Mouse (Mus musculus): ENCODE measurements around the gene Fat1.

Fat1 gene

GRCm38 (mm10) chr8:44934850-44935497 lies at the start of gene Fat1:
TSS of gene Fat1 (plus strand) at chr8:44935447.
- in situ Hi-C loops (cut with MboI; ENCODE audit: low sequenced_read_pairs) = no loop called here

GRCm38 (mm10) chr8:44894626-44895025 lies 40.6 kb upstream of the Fat1 start:
- in situ Hi-C loops (cut with MboI; ENCODE audit: low sequenced_read_pairs) = no loop called here

DNA sequence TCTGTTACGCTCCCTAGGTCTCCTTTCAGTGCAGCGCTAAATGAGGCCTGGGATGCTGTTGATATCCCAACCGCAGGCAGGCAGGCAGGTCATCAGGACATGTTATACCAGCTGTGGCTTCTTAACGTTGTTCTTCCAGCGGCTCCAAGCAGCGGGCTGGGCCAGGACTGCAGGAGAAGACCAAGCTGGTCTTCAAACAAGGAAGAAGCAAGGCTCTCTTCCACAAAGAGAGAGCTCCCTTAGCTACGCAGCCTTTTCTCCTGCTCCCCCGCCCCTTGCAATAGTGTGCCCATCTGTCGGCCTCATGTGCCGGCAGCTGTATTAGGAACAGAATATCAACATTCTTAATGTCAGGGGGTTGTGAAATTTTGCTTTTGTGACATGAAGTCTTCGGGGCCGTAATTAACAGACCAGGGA lies 35.7 kb upstream of the Fat1 start:
- in situ Hi-C loops (cut with MboI; ENCODE audit: low sequenced_read_pairs) = no loop called here

DNA sequence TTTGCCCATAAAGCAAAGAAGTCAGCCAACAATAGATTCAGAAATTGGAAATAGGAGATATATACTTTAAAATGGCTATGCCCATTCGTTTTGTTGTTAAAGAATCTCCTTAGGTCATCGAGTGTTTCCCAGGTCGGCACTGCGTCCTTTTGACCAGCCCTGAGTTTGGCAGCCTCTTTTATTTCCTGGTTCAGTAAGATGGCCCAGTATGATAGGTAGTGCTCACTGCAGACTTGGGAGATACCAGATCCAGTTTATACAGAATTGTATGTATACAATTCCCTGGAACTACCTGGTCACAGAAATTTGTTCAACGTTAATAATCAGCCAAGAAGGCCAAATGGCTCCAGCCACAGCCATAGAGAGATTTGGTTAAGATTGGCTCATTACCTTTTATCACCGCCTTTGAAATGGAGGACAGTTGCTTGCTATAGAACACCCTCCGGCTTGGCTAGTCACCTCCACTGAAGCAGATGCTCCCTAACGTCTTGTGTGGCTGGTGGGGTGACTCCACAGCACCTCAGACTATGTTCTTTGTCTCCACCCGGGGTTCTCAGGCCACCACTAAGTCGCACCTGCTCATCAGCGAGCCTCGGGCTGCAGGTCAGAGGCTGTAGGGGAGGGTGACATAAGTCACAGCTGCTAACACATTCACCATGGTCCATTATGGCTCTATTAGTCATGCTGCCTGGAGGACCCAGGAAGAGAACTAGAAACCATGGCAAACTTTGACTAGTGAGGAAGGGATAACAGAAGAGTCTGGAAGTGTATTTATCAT lies 23.9 kb upstream of the Fat1 start:
- in situ Hi-C loops (cut with MboI; ENCODE audit: low sequenced_read_pairs) = no loop called here

- in situ Hi-C loops (cut with MboI; ENCODE audit: low sequenced_read_pairs) = no loop called here
Measured at GRCm38 (mm10) chr8:44919487-44920082, 15.7 kb upstream of the Fat1 start.

DNA sequence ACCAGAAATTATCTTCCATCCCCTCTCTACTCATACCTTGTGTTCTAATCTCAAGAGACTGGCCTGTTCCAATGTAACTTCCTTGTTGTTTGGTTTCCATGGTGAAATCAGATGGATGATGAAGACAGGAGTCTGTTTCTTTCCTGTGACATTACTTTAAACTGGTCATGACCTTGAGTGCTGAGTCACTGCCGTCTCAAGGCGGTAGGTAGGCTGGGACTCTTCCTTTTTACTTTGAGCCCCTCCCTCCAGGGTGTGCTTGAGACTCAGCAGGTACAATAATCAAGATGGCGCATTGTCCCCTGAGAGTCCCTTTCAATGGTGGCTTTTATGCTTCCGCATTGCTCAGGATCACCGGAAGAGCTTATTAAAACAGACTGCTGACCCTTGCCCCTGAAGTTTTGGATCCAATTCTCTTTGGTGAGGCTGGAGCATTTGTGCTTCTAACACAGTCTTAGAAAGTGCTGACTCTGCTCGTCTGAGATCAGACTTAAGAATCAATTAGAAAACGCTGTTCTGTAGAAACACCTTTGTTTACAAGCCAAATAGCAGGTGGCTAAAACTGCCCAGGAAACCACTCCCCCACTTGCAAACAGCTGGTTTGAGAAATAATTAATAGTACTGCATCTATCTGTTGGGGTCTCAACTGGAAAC lies 14.7 kb upstream of the Fat1 start:
- in situ Hi-C loops (cut with MboI; ENCODE audit: low sequenced_read_pairs) = no loop called here

DNA sequence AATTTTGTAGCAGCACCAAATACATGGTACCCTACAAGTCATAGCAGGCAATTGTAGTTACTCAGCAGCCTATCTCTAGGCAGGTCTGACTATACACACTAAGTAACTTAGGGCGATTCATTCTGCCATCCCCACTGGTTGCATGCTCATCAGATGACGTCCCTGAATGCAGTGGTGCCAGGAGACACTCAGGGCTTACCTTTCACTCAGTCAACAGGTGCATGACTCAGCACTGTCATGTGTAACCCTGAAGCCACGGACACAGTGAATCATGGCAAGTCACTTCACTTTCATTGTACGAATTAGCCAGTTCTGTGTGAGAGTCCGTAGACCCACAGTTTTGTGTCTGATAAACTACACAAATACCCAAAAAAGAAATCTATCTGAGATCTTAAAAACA lies 10.3 kb upstream of the Fat1 start:
- in situ Hi-C loops (cut with MboI; ENCODE audit: low sequenced_read_pairs) = no loop called here

DNA sequence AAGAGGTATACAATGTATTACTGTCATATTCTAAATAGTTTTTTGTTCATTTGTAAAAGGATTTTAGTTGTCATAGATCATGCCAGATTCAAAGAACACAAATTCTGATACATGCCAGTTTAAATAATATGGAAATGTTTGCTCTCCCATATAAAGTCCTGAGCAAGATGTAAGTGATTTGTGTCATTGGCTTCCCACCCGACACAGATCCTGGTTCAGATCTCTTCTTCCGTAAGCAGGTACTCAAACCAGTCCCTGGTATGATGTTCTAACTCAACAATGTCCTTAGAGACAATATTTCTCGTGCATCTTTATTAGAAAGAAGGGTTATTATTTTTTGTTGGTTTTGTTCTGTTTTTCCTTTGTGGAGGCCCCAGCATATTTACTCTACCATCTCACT lies 5.2 kb upstream of the Fat1 start:
- in situ Hi-C loops (cut with MboI; ENCODE audit: low sequenced_read_pairs) = no loop called here

DNA sequence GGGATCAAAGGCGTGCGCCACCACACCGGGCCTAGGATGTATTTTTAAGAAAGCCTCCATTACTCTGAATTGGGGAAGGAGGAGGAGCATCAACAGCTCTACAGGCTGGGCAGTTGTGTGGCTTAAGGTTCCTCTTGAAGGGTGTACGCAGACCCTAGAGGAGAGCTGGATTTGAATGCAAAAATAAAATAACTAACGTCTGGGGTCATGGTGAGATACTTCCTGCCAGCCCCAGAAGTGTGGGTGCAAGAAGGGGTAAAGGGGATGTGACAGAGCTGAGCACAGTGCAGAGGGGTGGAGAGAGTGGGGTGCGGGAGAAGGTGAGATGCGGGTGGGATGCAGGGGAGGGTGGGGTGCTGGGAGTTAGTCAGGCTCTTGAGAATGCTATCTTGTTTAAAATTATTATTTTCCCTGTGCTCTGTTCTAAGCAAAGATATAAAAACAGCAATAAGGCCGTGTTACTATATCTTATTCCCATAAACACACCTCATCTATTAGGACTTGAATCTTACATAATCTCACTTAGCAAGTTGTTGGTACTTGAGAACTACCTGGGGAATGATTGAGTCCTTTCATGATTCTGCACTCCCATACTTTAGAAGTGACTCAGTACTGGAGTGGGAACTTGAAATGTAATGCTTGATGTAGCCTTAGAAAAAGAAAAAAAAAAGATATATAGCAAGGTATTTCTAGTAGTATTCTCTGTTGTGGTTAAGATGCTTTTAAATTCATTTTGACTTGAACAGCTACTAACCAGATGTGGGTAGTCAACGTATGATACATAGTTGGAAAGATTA lies 2.5 kb upstream of the Fat1 start:
- in situ Hi-C loops (cut with MboI; ENCODE audit: low sequenced_read_pairs) = no loop called here

DNA sequence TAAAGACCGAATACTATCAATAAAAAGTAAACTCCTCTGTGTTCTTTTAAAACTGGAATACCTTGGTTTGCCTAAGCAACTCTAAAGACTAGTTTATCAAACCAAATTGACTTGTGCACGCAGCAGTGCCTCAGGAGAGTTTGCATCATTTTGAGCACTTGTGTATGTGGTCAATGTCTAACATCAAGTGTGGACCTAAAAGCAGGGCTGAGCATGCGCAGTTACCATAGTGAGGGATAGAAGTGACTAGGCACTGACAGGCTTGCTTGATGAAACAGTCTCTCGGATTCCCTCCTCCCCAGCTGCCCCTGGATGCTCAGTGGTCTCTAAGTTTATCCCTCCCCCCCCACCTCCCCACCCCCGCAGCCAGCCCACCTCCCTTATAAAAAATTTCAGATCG lies 1.8 kb upstream of the Fat1 start:
- in situ Hi-C loops (cut with MboI; ENCODE audit: low sequenced_read_pairs) = no loop called here

DNA sequence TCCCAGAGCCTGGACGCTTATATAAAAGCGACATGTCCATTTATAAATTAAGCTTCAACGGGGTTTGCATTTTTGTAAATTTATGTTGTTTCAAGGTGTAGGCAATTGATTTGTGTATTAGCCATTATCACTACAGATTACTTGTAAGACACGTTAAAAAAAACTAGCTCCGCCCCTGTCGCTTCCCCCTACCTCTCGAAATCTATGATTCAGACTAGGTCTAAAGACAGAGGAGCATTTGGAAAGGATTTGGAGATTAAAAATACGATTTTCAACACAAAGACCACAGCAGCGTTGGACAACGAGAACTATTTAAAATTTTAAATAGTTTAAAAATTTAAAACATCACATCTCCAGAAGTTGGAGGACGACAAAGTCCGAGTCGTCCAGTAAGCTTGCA lies 831 bp upstream of the Fat1 start:
- in situ Hi-C loops (cut with MboI; ENCODE audit: low sequenced_read_pairs) = no loop called here

DNA sequence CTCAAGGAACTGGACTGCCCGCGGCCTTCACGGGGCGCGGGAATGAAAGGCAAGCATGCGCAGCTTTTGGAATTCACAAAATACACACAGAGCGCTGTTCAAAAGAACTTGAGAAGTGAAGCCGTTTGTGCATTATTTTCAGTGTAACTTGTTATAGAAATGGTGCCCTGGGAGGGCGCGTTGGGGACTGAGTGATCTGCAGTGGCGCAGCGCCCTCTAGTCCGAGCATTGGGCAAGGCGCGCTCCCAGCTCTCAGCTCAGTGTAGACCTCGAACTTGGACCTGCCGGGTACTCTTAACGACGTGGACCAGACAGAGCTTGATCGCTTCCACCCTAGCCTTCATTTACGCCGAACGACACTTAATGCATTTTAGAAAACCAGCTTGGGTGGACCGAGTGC lies 494 bp downstream of the Fat1 start:
- in situ Hi-C loops (cut with MboI; ENCODE audit: low sequenced_read_pairs) = no loop called here

DNA sequence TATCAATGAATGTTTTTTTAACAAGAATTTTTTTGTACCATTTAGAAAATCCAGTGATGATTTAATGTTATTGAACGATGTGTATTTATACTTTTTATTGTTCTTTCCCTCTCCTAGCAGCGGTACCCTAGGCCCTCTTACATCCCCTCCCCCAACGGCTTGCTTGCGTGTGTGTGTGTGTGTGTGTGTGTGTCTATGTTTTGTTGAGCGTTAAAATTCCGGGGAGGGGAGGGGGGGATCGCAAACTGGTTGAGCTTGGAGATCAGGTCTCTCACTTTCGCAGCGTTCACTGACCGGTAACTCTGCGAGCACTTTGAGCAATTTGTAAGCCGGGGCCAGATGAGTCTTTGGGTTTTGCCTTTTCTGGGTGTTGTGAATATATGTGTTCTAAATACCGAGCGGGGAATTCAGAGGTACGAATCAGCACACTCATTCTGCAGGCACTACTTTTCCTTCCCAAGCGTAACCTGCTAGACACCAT lies 1.3 kb downstream of the Fat1 start:
- in situ Hi-C loops (cut with MboI; ENCODE audit: low sequenced_read_pairs) = no loop called here

DNA sequence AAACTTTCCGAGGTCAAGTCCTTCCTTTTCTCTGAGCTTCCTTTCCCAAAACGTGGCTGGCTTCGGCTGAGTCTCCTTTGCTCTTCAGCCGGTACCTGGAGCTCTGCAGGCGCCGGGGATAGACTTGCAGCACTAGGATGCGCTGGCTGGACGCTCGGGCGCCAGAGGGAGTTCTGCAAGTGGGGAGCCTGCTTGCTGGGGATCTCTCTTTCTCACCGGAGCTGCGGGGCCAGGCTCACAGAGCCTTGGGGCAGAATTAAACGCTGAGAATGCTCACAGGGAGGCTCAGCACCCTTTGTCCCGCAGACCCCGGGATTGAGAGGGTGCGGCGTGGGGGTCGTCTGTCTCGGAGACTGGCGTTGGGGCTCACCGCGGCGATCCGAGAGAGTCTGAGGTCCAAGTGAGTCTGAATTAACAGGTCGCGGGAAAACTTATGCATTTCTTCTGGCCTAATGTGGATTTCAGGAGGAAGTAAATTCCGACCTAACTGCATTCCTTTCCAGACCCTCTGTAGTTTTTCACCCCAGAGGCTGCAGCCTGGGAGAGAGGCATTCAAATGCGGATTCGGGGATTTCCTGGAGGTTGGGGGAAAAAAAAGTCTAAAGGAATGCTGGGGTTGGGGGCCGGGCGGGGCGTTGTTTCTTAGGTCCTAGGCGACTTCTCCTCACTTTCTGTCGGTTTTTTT lies 2.0 kb downstream of the Fat1 start:
- in situ Hi-C loops (cut with MboI; ENCODE audit: low sequenced_read_pairs) = no loop called here

- in situ Hi-C loops (cut with MboI; ENCODE audit: low sequenced_read_pairs) = no loop called here
Measured at GRCm38 (mm10) chr8:44937905-44938642, 2.8 kb downstream of the Fat1 start.

- in situ Hi-C loops (cut with MboI; ENCODE audit: low sequenced_read_pairs) = no loop called here
Measured at GRCm38 (mm10) chr8:44938643-44938979, 3.4 kb downstream of the Fat1 start.

GRCm38 (mm10) chr8:44945577-44945976 lies 10.3 kb downstream of the Fat1 start:
- in situ Hi-C loops (cut with MboI; ENCODE audit: low sequenced_read_pairs) = no loop called here

DNA sequence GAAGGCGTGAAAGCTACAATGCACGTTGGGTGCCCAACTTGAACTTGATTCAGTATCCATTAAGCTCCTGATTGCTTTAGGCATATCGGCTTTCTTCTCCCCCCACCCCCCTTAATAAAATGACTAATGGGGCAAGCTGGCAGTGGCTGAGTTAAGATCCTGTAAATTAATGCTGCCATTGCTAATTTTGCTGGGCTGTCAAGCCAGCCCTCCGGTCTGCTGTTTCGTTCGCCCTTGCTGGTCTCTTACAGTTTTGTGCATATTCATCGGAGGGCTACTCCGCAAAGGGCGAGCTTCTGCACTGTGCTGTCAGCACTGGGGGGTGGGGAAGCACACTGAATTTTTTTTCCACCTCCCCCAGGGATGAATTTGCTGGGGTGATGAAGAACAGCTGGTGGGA lies 13.3 kb downstream of the Fat1 start:
- in situ Hi-C loops (cut with MboI; ENCODE audit: low sequenced_read_pairs) = no loop called here

DNA sequence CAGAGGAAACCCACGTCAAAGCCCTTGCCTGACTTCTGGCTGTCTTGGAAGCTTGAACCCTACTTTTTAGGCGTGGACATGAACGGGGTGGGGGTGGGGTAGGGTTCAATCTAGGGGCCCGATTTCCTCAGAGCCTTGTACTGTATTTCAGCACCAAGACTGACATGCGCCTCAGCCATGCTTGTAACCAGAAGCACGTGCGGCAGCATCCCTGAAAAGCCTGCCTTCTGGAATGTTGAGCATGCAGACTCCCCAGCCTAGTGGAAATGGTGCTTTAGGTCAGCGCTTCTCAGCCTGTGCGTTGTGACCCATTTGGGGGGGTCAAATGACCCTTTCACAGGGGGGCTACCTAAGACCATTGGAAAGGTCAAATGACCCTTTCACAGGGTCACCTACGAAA lies 25.2 kb downstream of the Fat1 start:
- in situ Hi-C loops (cut with MboI; ENCODE audit: low sequenced_read_pairs) = no loop called here

GRCm38 (mm10) chr8:44960906-44961305 lies 25.7 kb downstream of the Fat1 start:
- in situ Hi-C loops (cut with MboI; ENCODE audit: low sequenced_read_pairs) = no loop called here
